Mouse (Mus musculus) activated CD4-positive, CD25-positive, alpha-beta regulatory T cell, adult 9 weeks (primary cell): ENCODE results near the gene Krt16. TPM values are rescaled to one million over a fixed set of nuclear protein-coding genes. Genes with fewer than 3 reads are reported as not detected.

Source experiments
- polyA plus RNA-seq: library from polyadenylated mRNA; unstranded; fragments of 100-300 nt; shearing (Covaris generic); gene quantifications from one replicate; pipeline ENCODE4 v1.2.1, GENCODE M21; 2017

Gene Krt16
- not detected for polyA plus RNA-seq

GRCm38 (mm10) chr11:100248852-100249465 lies at the start of gene Krt16:
Gene Krt16 (minus strand): TSS chr11:100248902.

GRCm38 (mm10) chr11:100269821-100270332 lies 21.2 kb upstream of the Krt16 start, which contains the start of gene Krt42:
Gene Krt42 (minus strand): TSS chr11:100269871.

GRCm38 (mm10) chr11:100260514-100261234 lies 12.0 kb upstream of the Krt16 start, which contains the start of gene Krt17:
Gene Krt17 (minus strand): TSS chr11:100261029.

GRCm38 (mm10) chr11:100207498-100207897 lies 41.2 kb downstream of the Krt16 start, which contains the start of gene Krt14:
Gene Krt14 (minus strand): TSS chr11:100207548.

Other genes with a start within 250 kb of the Krt16 start
- gene Krt33a, start 232.7 kb downstream of the Krt16 start, polyA plus RNA-seq, result not detected
- gene Krt33b, start 219.0 kb downstream of the Krt16 start, polyA plus RNA-seq, result not detected
- gene Krt34, start 207.3 kb downstream of the Krt16 start, polyA plus RNA-seq, result not detected
- not detected for gene Krt31, start 198.4 kb downstream of the Krt16 start, polyA plus RNA-seq
- gene Krt32, start 160.7 kb downstream of the Krt16 start, polyA plus RNA-seq, result not detected
- not detected for gene Krt35, start 152.7 kb downstream of the Krt16 start, polyA plus RNA-seq
- not detected for gene Krt36, start 143.3 kb downstream of the Krt16 start, polyA plus RNA-seq
- gene Krt13, start 127.3 kb downstream of the Krt16 start, polyA plus RNA-seq, result not detected
- gene Krt15, start 113.0 kb downstream of the Krt16 start, polyA plus RNA-seq, result not detected
- gene Krt19, start 100.2 kb downstream of the Krt16 start, polyA plus RNA-seq, result not detected
- gene Krt9, start 55.7 kb downstream of the Krt16 start, polyA plus RNA-seq, result not detected
- not detected for gene Krt14, start 41.4 kb downstream of the Krt16 start, polyA plus RNA-seq
- 1.9 TPM for gene Krt17, start 12.1 kb upstream of the Krt16 start, polyA plus RNA-seq
- gene Krt42, start 21.0 kb upstream of the Krt16 start, polyA plus RNA-seq, result not detected
- 2,818 TPM for gene Eif1, start 71.0 kb upstream of the Krt16 start, polyA plus RNA-seq
- gene Gast, start 85.5 kb upstream of the Krt16 start, polyA plus RNA-seq, result not detected
- 2.6 TPM for gene Hap1, start 107.2 kb upstream of the Krt16 start, polyA plus RNA-seq
- gene Jup, start 148.9 kb upstream of the Krt16 start, polyA plus RNA-seq, result 2.9 TPM
- gene P3h4, start 165.9 kb upstream of the Krt16 start, polyA plus RNA-seq, result not detected
- not detected for gene Fkbp10, start 166.8 kb upstream of the Krt16 start, polyA plus RNA-seq
- 151 TPM for gene Nt5c3b, start 192.9 kb upstream of the Krt16 start, polyA plus RNA-seq
- 0.62 TPM for gene Klhl10, start 193.0 kb upstream of the Krt16 start, polyA plus RNA-seq
- 4.2 TPM for gene Klhl11, start 223.8 kb upstream of the Krt16 start, polyA plus RNA-seq